Mouse (Mus musculus) olfactory bulb, adult 2 months (tissue): ENCODE measurements at regions not wholly inside any gene's neighbourhood (a gene's known extent, or its start where the extent isn't known, plus 50 kb on each side); places are given as distances from the start of the nearest gene placed in this dataset.

ENCODE experiments used
- CTCF ChIP-seq: fragments of 200-500 bp; IDR thresholded peaks from 2 replicates; pipeline ENCODE4 v1.5.1; 2012; ENCODE audit warnings: low read depth, mild to moderate bottlenecking, low read length, moderate library complexity; ENCODE audit not compliant: insufficient read depth
- POLR2A ChIP-seq: fragments of 200-500 bp; IDR thresholded peaks from 2 replicates; pipeline ENCODE4 v1.6.1; 2012; ENCODE audit warnings: mild to moderate bottlenecking, low read depth, low read length, moderate library complexity; ENCODE audit not compliant: insufficient read depth

DNA sequence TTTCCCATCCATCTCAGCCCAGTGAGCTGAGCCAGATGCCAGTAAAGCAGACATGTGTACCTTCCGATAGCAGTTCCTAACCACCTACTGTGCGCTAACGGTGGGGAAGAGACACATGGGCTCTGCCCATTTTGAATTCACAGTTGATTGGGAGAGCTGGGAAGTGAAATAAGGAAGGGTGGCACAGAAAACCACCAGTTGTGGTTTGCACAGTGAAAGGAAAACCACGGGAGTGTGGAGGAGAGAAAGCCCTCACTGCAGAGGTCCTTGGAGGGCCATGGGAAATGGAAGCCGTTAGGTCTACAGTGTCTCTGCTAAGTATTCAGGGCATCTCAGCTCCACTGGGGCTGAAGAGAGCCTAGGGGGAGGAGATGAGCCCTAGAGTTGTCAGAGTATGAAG is 132.7 kb upstream of the Mki67 start:
- TF ChIP-seq CTCF, result no peak
- TF ChIP-seq POLR2A, result no peak
